Mouse (Mus musculus): ENCODE data around the gene Vmn1r220. TPM values are rescaled to one million over a fixed set of nuclear protein-coding genes. Genes with fewer than 3 reads are reported as not detected.

Vmn1r220 gene
- not detected for polyA plus RNA-seq (2014; fragmentation: Illumina TruSeq; extraction: RNeasy Lipid Tissue Mini Kit (QIAGEN cat#74804))

DNA sequence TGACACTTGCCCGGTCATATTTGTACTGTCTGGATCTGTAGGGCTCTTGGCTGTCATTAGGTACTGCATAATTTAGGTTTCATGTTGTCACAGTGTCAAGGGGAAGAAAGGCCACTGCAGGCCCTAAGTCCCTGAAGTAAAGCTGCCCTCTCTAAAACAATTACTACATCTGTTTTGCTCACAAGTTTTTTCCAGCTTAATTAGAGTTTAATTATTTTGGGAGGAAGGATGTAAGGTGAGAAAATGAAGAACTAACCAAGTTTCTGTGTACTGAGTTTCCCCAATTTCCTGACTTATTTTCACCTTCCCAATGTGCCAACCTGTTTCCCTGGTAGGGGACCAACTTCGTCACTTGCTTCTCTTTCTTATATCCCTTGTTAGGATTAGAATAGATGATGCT is at the start of gene Vmn1r220:
TSS of gene Vmn1r220 (minus strand) at position 101 of the 400 bp plus-strand sequence.

GRCm38 (mm10) chr13:23235847-23236246 is 48.1 kb upstream of the Vmn1r220 start, which contains the start of gene Vmn1r222:
Gene Vmn1r222, minus strand, starts transcription at chr13:23235947.

GRCm38 (mm10) chr13:23213827-23214226 is 26.1 kb upstream of the Vmn1r220 start, which contains the start of gene Vmn1r221:
Gene Vmn1r221, plus strand, starts transcription at chr13:23214127.

DNA sequence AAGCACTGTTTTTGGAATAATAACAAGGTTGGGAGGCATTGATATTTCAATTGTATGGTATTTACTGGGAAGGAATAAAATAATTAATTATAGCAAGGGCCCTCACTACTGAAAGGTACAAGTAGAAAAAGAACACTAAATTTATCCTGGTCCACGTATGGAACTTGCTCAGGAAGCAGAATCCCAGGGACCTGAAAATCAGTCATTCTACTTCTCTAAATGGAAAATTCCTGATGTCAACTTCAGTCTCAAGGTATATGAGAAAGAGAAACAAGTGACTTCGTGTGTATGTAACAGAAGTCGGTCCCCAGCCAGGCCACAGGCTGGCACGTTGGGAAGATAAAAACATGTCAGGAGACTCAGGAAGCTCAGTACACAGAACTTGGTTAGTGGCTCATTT is 28.8 kb downstream of the Vmn1r220 start, which contains the start of gene Vmn1r219:
TSS of gene Vmn1r219 (plus strand) at position 301 of the 400 bp plus-strand sequence.

DNA sequence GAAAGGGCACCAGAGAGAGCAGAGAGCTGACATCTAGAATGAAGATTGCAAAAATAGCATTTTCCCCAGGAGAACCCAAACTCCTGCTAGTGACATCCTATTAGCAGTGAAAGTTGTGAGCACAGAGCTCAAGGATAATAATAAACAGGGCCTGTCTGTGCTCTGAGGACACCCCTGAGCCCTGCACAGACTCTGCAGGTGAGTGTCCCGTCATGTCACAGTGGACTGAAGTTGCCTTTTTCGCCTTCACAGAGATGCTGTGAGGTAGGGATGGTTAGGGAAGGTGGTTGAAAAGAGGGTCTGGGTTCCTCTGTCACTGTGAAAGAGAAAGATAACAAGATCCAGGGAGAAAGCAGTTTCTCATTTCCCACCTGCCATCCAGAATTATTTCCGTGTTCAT is 54.7 kb downstream of the Vmn1r220 start, which contains the start of gene Vmn1r218:
TSS of gene Vmn1r218 (plus strand) at position 57 of the 400 bp plus-strand sequence.

Other genes with a start within 250 kb of the Vmn1r220 start
- gene Vmn1r213, start 180.3 kb downstream of the Vmn1r220 start, polyA plus RNA-seq (2014; fragmentation: Illumina TruSeq; extraction: RNeasy Lipid Tissue Mini Kit (QIAGEN cat#74804)), result not detected
- gene Vmn1r214, start 157.6 kb downstream of the Vmn1r220 start, polyA plus RNA-seq (2014; fragmentation: Illumina TruSeq; extraction: RNeasy Lipid Tissue Mini Kit (QIAGEN cat#74804)), result not detected
- gene Vmn1r215, start 120.0 kb downstream of the Vmn1r220 start, polyA plus RNA-seq (2014; fragmentation: Illumina TruSeq; extraction: RNeasy Lipid Tissue Mini Kit (QIAGEN cat#74804)), result not detected
- gene Vmn1r217, start 69.7 kb downstream of the Vmn1r220 start, polyA plus RNA-seq (2014; fragmentation: Illumina TruSeq; extraction: RNeasy Lipid Tissue Mini Kit (QIAGEN cat#74804)), result not detected
- not detected for gene Vmn1r218, start 54.8 kb downstream of the Vmn1r220 start, polyA plus RNA-seq (2014; fragmentation: Illumina TruSeq; extraction: RNeasy Lipid Tissue Mini Kit (QIAGEN cat#74804))
- gene Vmn1r219, start 28.7 kb downstream of the Vmn1r220 start, polyA plus RNA-seq (2014; fragmentation: Illumina TruSeq; extraction: RNeasy Lipid Tissue Mini Kit (QIAGEN cat#74804)), result not detected
- not detected for gene Vmn1r221, start 26.2 kb upstream of the Vmn1r220 start, polyA plus RNA-seq (2014; fragmentation: Illumina TruSeq; extraction: RNeasy Lipid Tissue Mini Kit (QIAGEN cat#74804))
- gene Vmn1r222, start 48.0 kb upstream of the Vmn1r220 start, polyA plus RNA-seq (2014; fragmentation: Illumina TruSeq; extraction: RNeasy Lipid Tissue Mini Kit (QIAGEN cat#74804)), result not detected
- not detected for gene Vmn1r223, start 59.2 kb upstream of the Vmn1r220 start, polyA plus RNA-seq (2014; fragmentation: Illumina TruSeq; extraction: RNeasy Lipid Tissue Mini Kit (QIAGEN cat#74804))
- 155 TPM for gene Zfp322a, start 181.2 kb upstream of the Vmn1r220 start, polyA plus RNA-seq (2014; fragmentation: Illumina TruSeq; extraction: RNeasy Lipid Tissue Mini Kit (QIAGEN cat#74804))
- gene Abt1, start 235.9 kb upstream of the Vmn1r220 start, polyA plus RNA-seq (2014; fragmentation: Illumina TruSeq; extraction: RNeasy Lipid Tissue Mini Kit (QIAGEN cat#74804)), result 3.4 TPM

All from ovary, adult 10 weeks (tissue).